Mouse (Mus musculus) gastrocnemius, adult 8-10 months (tissue): Measurements from ENCODE around the gene Rdh1. TPM values are rescaled to one million over a fixed set of nuclear protein-coding genes. Genes with fewer than 3 reads are reported as not detected.

ENCODE experiments used
- DNase-seq, 2 experiments: peaks; one replicate each; pipeline ENCODE4 v3.0.0; 2022; ENCODE audit warnings: low spot score in 2 of 2
- total RNA-seq, 4 experiments: library from RNA; stranded (reverse); gene quantifications; 2 replicates each; pipeline ENCODE4 v1.2.4; 2022

Gene Rdh1
- total RNA-seq: under 1 TPM in 1 of 4 experiments, not detected in 3; 0.11 TPM

DNA sequence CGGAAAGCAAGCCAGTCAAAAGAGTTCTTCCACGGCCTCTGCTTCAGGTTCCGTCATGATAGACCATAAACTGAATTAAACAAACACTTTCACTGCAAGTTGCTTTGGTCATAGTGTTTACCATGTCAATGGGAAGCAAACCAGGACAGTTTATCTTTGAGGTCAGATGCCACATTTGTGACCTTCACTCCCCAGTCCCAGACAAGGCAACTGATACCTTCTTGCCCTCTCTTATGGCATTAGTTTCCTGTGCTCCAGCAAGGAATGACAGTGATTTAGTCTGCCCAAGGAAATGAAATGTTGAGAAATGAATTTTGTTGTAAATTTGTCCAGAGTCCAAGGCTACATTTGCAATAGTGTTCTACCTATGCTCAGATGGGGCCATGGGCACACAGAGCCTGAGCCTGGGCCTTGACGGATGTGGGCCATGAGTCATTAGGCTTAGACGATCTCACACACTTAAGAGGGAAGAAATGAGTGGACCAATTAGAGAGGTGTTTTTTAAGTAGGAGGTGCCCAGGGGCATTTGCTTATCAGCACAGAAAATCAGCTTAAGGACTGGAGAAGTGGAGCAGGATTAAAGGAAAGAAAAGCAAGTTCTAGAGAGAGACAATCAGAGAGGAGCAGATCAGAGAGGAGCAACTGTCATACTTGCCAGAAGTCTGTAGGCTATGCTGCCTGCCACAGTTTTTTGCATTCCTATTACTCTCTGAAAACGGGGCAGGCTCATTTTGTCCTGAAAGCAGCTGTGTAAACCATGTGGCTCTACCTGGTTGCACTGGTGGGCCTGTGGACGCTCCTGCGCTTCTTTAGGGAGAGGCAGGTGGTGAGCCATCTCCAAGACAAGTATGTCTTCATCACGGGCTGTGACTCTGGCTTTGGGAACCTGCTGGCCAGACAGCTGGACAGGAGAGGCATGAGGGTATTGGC is at the start of gene Rdh1, which contains the start of gene Rdh16f1:
Rdh1 (plus strand) TSS at position 541 of the 930 bp plus-strand sequence.
Rdh16f1 (plus strand) TSS at position 607 of the 930 bp plus-strand sequence.
- DNase-seq: no peak

DNA sequence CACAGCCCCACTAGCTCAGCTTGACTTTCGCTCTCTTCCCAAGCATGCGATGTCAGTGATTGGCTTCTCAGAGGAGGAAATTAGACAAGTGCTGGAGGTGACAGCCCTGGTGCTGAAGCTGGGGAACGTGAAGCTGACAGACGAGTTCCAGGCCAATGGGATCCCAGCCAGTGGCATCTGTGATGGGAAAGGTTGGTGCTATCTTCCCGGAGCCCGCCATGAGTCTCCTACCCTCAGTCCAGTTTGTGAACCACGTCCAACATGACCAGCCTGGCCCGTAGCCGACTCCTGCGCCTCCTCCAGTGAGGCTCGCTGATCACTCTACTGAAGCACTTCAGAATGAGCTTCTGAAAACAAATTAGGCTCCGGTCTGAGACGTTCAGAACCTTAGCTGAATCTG is 49.2 kb upstream of the Rdh1 start:
- no peak for DNase-seq

DNA sequence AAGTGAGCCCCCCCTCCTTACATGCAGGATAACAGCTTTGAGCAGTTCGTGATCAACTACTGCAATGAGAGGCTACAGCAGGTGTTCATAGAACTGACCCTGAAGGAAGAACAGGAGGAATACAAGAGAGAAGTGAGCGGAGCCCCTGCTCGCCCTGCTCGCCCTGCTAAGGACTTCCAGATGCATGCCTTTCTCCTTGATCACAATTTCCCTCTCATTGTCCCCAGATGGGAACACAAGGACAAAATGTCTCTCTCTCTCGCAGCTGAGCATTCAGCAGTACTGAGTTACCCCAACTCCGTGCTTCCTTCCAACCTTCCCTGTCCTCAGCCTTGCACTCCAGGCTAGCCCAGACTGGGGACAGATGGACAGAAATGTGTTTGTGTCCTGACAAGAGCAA is 46.8 kb upstream of the Rdh1 start:
- DNase-seq: no peak

DNA sequence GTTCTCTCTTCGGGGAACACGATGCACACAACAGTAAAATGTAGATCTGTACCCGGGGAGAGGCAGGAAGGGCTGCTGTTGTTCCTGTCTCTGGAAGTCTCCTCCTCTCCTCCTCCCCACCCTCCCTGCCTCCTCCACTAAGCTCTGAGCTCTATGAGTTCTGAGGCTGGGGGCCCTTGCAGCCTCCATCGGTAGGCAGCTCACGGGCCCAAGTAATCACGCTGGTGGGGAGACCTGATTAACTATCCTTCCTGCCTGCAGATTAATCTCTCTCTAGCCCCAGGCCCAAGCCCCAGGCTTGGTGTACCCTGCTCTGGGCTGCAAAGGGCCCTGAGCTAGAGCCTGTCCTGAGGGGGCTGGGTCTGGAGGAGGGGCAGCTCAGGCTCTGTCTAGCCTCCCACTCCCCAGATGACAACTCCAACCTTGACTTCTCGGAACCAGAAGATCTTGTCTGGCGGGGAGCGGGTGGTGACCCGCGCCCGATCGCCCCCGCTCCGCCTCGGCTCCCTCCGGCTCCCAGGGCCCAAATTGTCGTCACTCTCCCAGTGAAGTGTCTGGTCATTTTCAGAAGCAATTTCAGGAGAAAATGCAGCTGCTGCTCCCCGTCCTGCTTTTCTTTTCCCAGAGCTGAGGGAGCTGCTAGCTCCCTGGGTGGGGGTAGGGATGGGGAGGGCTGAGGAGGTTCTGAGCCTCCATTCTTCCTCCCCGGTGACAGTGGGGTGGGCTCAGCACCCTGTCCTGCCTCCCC is 37.7 kb upstream of the Rdh1 start:
- DNase-seq: no peak

DNA sequence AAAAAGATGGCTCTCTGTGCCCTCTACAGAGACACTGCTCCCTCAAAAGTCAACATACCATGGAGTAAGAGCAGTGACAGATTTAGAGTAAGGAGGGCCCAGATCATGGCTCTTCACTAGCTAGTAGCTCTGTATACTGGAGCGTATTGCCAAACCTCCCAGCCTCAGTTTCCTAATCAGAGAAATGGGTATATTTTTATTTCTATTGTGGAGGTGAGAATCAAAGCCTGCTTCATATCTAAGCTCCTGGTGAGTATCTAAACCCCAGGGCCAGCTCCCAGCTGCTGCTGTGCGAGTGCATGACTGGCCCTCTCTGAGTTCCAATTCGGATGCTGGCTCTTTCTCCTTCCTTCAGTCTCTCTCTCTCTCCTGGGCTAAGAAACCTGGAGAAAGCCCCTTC is 35.3 kb upstream of the Rdh1 start, which contains the start of gene Tac2:
Tac2 (plus strand) TSS at position 301 of the 400 bp plus-strand sequence.
- DNase-seq: no peak

DNA sequence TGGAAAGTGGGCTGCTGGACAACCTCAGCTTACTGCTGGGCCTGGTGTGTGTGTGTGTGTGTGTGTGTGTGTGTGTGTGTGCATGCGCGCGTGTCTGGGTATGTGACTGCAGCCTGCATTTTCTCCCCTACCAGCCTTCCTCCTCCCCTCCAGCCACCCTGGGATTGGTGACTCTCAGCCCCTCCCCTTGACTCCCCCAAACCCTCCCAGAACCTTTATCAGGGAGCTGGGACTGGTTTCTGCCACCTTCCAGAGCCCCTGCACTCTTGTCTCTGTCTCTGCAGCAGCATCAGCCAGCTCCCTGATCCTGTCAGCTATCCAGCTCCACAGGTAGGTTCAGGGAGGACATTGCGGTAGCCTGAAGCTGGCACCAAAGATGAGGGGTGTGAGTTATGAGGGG is 34.4 kb upstream of the Rdh1 start:
- no peak for DNase-seq

DNA sequence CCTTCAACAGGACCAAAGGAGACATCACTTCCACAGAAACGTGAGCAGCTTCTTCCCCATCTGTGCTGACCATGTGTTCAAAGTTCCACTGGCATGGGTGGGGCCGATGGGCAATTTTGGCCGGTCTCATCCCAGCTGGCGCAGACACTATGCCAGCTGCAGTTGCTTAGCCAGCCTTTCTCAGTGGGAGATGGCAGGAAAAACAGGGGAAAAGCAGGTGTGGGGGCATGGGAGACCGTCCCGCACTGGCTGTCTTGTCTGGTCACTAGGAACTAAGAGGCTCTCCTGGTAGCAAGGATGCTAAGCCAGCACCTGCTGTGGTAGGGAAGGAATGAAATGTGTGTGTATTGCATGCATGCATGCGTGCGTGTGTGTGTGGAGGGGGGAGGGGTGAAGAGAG is 31.1 kb upstream of the Rdh1 start:
- DNase-seq: no peak

DNA sequence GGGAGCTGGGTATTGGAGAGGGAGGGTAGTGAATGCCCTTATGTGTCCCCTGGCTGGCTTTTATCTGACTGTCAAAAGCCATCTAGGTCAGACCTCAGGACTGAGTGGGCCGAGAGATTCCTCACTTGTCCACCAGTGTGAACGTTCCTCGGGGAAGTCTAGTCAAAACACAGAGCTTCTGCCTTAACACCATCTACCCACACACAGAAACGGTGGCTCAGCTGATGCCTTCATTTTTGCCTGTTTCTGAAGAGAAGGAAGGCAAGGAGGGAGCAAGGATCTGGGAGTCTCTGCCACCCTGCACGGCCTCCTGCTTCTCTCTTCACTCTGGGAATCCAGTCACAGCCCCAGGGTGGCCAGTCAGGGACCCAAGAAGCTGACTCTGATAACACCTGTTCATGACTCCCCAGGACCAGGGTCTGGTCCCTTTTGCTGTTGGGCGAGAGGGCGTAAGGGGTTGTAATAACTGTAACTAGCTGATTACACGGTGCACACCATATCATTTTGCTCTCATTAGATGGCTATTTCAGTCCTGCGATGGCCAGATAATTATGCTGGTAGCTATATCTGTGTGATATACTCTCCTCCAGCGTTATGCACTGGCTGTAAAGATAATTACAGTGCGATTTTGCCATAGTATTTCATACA is 29.1 kb upstream of the Rdh1 start:
- DNase-seq: no peak

DNA sequence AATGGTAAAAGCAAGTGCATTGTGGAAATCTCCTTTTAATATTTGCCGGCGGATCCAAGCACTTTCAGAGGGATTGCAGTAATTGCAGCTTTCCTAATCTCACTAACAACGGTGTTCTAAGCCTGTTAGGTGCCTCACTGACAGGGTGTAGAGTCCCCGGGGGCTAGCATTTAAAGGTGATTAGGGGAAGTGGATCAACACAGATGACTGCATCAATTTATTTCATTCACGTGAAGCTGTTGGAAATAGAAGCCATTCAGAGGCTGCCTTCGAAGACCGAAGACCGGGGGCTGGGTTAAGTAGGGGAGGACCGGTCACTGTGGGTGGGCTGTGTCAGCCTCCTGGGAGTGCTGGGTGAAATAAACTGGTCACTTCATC is 28.6 kb upstream of the Rdh1 start:
- DNase-seq: no peak

DNA sequence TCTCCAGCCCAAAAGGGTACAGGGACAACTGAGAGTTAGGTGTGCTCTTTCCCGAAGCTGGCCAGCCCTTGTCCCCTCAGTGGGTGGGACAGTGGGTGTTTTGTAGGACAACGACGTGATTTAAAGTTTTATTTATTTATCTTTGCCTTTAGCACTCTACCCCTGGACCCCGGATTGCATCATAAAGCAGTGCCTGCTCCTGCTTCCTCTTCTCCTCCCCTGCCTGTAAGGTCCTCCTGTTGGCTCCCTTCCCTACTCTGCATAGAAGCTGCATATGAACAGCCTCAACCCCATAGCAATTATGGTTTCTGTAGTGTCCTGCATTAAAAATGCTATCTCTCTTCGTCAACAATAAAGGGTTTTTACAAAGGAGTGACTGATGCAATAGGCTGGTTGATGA is 28.1 kb upstream of the Rdh1 start:
- no peak for DNase-seq

DNA sequence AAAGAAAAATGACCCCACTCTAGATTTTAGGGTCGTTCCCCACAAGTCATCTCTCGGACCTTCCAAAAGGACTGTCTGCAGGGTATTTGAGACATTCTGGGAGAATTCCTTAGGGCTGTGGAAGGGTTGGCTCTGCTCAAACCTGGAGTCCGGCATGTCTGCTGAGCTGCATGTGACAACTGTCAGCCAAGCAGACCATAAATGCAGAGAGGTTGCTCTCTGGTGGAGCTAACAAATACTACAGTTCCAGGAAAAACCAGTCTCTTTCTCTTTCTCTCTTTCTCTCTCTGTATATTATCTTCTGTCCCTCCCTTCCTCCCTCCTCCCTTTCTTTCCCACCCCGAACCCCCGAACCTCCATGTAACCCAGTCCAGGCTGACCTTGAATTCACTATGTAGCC is 25.1 kb upstream of the Rdh1 start:
- no peak for DNase-seq

DNA sequence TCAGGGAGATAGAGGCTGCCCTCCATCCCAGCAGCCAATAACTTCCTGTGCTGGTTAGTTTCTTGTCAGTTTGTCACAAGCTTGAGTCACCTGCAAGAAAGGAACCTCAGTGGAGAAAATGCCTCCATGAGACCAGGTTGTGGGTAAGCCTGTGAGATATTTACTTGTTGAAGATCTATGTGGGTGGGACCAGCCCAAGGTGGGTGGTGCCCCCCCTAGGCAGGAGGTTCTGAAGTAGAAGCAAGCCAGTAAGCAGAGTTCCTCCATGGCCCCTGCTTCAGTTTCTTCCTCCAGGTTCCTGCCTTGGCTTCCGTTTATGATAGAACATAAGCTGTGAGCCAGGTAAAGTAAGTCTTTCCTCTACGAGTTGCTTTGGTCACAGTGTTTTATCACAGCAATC is 23.3 kb upstream of the Rdh1 start:
- no peak for DNase-seq

DNA sequence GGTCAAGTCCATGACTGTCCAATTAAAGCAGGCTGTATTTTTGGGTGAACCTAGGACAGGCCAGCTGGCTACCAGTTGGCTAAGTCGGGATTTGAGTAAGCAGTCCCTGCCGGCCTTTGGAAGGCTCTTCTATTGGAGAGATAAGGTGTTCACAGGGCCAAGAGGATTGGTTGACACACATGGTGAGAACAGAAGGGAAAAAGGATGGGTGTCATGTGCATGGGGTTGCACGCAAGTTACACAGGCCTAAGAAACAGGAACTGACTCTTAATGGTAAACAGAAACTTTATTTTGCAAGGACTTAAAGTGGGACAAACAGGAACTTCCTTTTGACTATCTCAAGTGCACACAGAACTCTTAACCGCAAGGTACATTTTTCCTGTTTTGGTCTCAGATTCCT is 22.6 kb upstream of the Rdh1 start:
- DNase-seq: no peak

DNA sequence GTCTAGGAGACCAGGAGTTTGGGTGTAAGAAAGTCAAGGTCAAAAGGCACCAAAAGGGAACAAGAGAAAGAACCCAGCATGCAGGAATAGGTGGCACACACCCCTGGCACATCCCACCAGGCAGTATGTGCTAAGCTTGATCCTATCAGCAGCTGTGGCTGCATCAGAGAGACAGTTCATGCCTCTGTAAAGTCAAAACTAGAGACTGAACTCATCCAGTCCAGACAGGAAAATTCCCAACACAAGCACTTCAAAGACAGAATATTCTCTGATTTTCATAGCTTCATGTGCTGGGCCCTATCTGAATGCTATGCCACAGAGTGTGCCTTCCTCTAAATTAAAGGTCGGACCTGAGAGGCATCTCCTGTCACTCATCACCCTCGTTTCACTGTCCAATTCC is 22.0 kb upstream of the Rdh1 start:
- no peak for DNase-seq

DNA sequence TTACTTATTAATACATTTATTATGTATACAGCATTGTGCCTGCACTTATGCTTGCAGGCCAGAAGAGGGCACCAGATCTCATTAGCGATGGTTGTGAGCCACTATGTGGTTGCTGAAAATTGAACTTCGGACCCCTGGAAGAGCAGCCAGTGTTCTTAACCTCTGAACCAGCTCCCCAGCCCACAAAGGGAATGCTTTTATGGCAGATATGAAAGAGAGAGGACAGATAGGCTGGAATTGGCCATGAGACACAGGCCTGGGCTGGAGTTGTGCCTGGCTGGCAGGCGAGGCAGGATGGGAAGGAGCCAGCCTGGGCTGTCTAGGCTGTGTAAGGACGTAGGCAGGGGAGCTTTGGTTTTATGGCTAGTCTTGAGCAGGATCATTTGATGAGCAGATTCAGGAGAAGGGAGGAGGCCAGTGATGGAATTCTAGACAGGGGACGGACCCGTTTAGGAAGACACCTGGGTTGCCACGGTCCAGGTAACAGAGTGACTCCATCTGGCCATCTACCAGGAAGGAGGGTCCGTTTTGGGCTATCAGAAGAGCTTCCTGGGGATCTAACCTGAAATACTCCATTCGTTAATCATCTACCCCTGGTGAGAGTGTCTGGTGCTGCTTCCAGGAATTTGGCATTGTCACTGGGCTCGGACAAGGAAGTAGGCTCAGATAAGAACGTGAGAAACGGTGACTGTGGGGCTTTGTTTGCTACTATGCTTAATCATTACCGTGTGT is 21.2 kb upstream of the Rdh1 start:
- no peak for DNase-seq

DNA sequence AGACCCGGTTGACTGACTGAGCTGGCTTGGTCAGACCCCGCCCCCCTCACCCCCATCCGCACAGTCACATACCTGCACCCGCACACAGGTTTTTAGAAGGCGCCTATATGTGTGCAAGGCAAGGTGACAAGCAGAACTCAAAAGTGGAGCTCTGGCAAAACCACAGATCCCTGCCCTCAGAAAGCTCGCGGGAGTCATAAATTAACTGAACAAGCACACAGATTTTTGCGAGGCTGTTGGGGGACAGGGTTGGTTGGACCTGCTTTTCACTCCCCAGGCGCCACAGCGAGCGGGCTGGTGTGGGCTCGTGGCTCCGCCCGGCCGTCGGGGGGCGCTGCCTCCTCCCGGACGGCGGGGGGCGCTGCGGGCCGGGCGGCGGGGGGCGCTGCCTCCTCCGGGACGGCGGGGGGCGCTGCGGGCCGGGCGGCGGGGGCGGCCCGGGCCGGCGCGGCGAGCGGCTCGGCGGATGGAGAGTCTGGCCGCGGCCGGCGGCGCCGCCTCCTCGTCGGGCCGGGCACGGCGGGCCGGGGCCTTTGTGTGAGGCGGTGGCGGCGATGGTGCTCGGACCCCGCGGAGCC is 20.3 kb upstream of the Rdh1 start, which contains the start of gene Zbtb39:
Zbtb39 (plus strand) TSS at position 456 of the 578 bp plus-strand sequence.
- DNase-seq: peak; percentile 59 to 68

DNA sequence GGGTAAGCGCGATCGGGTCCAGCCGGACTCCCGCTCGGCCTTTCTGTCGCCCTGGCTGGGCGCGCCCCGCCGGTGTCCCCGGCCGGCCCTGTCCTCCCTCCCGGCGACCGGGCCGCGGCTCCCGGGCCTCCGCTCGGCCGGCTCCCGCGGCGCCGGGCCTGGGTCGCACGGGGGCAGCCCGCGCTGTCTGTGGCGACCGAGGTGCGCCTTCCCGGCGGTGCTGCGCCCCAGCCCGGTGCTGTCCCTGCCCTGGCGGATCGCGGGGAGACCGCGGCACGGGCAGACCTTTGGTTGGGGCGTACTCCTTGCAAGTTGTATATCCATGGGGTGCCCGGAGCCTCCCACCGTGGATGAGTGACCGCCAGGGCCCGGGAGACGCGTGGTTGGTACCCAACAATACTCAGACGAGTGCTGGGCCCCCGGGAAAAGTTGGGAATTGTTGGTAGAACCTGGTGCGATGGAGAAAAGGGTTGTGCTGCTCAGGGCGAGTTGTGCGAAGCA is 19.8 kb upstream of the Rdh1 start:
- peak in 1 of 2 experiments; percentile 21 for DNase-seq

DNA sequence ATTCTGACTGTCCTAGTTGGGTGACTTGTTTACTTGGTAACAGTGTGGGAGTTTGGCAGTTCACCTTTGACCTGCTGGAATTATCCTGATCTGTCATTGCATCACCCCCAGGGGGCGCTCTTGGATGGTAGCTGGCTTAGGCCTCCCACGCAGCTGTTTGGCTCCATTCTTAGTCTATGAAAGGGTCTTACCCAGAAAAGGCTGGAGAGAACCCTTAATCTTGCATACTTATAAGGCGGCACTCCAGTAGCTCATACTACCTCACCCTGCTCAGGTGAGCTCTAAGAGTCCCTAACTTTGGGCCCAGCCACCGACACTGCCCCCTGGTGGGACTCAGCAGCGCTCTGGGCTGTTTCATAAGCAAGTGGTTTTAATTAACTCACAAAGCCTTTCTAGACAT is 14.9 kb upstream of the Rdh1 start:
- no peak for DNase-seq

DNA sequence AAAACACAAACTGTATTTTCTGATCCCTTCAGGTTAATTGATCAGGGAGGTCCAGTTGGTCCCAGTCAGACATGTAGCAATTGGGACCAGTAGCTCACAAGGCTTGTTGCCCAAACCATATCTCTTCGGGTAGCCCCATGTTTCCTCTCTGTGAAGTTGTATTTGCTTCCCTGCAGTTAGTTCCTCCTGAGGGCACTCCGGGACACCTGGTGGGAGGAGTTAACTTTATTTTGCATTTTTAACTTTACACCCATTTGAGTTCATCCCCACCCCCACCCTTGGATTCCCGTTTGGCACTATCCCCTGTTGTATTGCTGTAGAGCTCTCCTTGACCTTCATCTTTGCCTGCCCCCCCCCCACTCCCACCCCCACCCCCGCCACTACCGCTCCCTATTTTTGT is 13.6 kb upstream of the Rdh1 start:
- no peak for DNase-seq

DNA sequence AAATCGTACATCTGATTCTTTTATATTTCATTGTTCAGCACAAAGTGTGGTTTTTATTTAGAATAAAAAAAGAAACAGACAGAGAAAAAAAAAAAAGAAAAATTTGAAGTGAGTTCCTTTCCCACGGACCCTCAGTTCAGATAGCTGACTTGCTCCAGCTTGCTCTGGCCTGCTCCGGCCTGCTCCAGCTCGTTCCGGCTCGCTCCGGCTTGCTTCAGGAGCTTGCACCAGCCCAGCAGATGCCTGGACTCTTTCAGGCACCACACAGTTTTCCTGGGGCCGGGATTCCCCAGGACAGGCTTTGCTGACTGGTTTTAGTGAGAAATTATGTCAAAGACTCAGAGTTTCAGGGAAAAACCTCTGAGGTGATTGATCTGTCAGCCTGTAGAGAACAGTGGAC is 12.3 kb upstream of the Rdh1 start:
- no peak for DNase-seq
